Mouse (Mus musculus) 416B (cell line): ENCODE results near the gene Aplp2.

Experiments
- DNase-seq: peaks from one replicate; pipeline ENCODE4 v3.0.0; 2011; ENCODE audit warnings: low read depth

The Aplp2 gene

GRCm38 (mm10) chr9:31211690-31212499 lies at the start of gene Aplp2:
TSS of gene Aplp2 (minus strand) at chr9:31211815.
- peak; percentile 95 for DNase-seq

GRCm38 (mm10) chr9:31260219-31260618 lies 48.6 kb upstream of the Aplp2 start:
- no peak for DNase-seq

- DNase-seq: no peak
Observed at GRCm38 (mm10) chr9:31258237-31258636, 46.6 kb upstream of the Aplp2 start.

GRCm38 (mm10) chr9:31255953-31256352 lies 44.3 kb upstream of the Aplp2 start:
- DNase-seq: no peak

- peak; percentile 94 for DNase-seq
Observed at GRCm38 (mm10) chr9:31254697-31255004, 43.0 kb upstream of the Aplp2 start.

GRCm38 (mm10) chr9:31253866-31254696 lies 42.5 kb upstream of the Aplp2 start:
- DNase-seq: peak; percentile 42

GRCm38 (mm10) chr9:31253311-31253734 lies 41.7 kb upstream of the Aplp2 start:
- DNase-seq: peak; percentile 83

GRCm38 (mm10) chr9:31252182-31252799 lies 40.7 kb upstream of the Aplp2 start:
- DNase-seq: peak; percentile 82

- DNase-seq: no peak
Observed at GRCm38 (mm10) chr9:31247447-31248220, 36.0 kb upstream of the Aplp2 start.

- no peak for DNase-seq
Observed at GRCm38 (mm10) chr9:31246421-31246820, 34.8 kb upstream of the Aplp2 start.

- DNase-seq: no peak
Observed at GRCm38 (mm10) chr9:31245006-31245405, 33.4 kb upstream of the Aplp2 start.

- DNase-seq: no peak
Observed at GRCm38 (mm10) chr9:31243939-31244333, 32.3 kb upstream of the Aplp2 start.

- no peak for DNase-seq
Observed at GRCm38 (mm10) chr9:31243306-31243938, 31.8 kb upstream of the Aplp2 start.

- no peak for DNase-seq
Observed at GRCm38 (mm10) chr9:31241208-31241699, 29.6 kb upstream of the Aplp2 start.

GRCm38 (mm10) chr9:31240522-31241207 lies 29.1 kb upstream of the Aplp2 start:
- DNase-seq: no peak

- DNase-seq: no peak
Observed at GRCm38 (mm10) chr9:31239551-31239950, 27.9 kb upstream of the Aplp2 start.

GRCm38 (mm10) chr9:31238526-31238925 lies 26.9 kb upstream of the Aplp2 start:
- DNase-seq: no peak

GRCm38 (mm10) chr9:31236079-31236478 lies 24.5 kb upstream of the Aplp2 start:
- no peak for DNase-seq

GRCm38 (mm10) chr9:31235489-31235888 lies 23.9 kb upstream of the Aplp2 start:
- no peak for DNase-seq

- no peak for DNase-seq
Observed at GRCm38 (mm10) chr9:31235030-31235429, 23.4 kb upstream of the Aplp2 start.

- no peak for DNase-seq
Observed at GRCm38 (mm10) chr9:31226541-31226940, 14.9 kb upstream of the Aplp2 start.
